Mouse (Mus musculus) ovary, postnatal 14 days (tissue): ENCODE results near the gene Bak1.
"Not testable (repeated sequence)": the region's sequence is repeated elsewhere in the genome, so short reads cannot be mapped to it uniquely, and the experiment has no call there.

Source experiments
- DNase-seq: peaks from one replicate; pipeline ENCODE4 v3.0.0; 2022; ENCODE audit warnings: low spot score

Bak1 gene

DNA sequence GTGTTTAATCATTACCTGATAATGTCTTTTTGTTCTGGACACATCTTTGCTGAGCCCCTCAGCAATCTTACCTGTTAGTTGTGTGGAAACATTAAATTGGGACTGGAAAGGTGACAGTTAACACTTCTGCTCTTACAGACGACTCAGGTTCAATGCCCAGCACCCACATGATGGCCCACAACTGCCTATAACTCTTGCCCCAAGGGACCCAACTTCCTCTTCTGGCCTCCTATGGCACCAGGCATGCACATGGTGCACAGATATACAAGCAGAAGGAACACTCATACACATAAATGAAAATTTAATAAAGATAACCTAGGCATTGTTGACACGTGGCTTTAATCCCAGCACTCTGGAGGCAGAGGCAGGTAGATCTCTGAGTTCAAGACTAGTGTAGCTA lies 49.4 kb downstream of the Bak1 start:
- no peak for DNase-seq

DNA sequence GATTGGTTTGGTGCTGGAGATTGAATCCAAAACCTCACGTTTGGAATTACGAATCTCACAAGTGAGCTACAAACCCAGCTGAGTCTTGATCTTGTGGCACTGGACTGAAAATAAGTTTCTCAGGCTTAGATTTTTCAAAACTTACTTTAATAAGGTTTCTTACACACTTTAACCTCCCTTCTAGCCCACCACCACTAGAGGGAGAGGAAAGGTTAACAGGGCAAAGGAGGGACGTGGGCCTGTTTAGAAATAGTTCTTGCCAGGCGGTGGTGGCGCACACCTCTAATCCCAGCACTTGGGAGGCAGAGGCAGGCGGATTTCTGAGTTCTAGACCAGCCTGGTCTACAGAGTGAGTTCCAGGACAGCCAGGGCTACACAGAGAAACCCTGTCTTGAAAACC lies 51.5 kb downstream of the Bak1 start:
- DNase-seq, result not testable (repeated sequence)

DNA sequence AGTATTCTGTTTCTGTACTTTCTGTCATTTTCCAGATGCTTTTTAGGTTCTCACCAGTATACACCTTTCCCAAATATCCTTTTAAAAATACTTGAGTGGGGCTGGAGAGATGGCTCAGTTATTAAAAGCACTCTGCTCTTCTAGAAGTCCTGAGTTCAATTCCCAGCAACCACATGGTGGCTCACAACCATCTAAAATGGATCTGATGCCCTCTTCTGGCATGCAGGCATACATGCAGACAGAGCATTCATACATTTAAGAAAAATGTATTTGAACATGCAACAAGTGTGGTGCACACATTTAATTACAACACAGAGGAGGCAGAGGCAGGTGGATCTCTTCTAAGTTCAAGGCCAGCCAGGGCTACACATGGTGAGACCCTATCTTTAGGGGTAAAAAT lies 53.4 kb downstream of the Bak1 start:
- DNase-seq, result no peak

DNA sequence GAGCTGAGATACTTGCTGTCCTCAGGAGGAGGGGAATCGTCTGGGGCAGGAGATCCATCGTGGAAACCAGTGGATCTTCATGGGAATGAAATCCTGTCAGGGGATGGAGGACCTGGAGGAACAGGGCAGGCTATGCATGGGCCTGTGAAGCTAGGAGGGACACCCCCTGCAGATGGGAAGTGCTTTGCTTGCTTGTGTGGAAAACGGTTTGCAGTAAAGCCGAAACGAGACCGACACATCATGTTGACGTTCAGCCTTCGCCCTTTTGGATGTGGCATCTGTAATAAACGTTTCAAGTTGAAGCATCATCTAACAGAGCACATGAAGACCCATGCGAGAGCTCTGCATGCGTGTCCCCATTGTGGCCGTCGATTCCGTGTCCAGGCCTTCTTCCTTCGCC lies 54.3 kb downstream of the Bak1 start:
- no peak for DNase-seq

DNA sequence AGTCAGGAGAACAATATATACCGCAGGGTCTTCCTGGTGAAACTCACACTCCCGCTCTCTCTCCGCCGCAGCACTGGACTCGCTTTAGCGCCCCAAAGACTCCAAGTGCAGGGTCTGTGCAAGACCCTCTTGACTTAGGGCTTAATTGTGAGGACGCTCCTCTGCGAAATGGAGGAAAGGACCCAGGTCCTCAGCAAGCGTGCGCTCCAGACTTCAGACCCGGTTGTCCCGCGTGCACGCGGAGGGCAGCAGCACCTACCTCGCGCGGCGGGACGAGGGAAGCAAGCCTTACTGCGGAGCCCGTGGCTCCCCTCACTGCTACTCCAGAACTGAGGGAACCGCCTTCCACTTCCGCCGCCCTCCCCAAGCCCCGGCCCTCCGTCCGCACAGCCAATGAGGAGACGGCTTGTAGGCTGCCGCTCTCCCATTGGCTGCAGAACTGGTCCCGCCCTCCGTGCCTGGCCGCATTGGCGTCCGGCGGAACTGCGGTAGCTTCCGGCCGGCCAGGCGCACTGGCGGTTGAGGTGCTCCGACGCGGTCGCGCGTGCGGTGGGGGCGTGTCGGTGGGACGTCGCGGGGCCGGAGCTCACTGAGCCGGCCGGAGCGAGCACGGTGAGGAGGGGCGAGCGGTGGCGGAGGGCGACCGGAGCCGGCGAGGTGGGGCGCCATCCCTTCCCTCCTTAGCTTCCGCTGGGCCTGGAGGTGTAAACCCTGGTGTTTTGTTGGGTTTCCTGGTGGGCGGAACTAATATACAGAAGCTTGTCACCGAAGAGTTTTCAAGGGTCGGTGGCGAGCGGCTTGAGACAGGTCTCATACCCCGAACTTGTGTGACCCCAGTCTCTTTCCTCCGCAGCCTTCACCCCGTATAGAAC lies 55.9 kb downstream of the Bak1 start, which contains the start of gene Zbtb9:
TSS of gene Zbtb9 (plus strand) at position 465 of the 872 bp plus-strand sequence.
- peak; percentile 94 for DNase-seq

DNA sequence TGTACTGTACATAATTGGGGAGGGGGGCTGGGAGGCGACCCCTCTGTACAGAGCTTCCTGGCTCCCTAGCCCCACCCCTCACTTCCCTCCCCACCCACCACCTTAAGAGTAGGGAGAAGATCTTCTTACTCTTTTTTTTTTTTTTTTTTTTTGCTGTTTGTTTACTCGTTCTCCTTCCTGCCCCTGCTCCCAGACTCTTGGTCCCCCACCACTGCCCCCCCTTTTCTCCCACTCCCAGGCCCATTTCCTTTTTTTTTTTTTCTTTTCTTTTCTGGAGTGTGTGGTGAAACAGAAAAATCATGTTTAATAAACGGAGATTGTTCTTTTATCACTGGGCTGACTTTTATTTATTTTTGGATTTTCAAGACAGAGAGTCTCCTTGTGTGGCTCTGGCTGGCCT lies 56.7 kb downstream of the Bak1 start:
- DNase-seq, result no peak

- DNase-seq, result no peak
These were observed 57.4 kb downstream of the Bak1 start for GRCm38 (mm10) chr17:26971247-26971905.

GRCm38 (mm10) chr17:26970221-26970620 lies 58.6 kb downstream of the Bak1 start:
- DNase-seq, result no peak
